Mouse (Mus musculus): ENCODE results near the gene Il1rl2. TPM values are rescaled to one million over a fixed set of nuclear protein-coding genes. Genes with fewer than 3 reads are reported as not detected.

Il1rl2 gene
- polyA plus RNA-seq, 1 experiment: 0.22 TPM

DNA sequence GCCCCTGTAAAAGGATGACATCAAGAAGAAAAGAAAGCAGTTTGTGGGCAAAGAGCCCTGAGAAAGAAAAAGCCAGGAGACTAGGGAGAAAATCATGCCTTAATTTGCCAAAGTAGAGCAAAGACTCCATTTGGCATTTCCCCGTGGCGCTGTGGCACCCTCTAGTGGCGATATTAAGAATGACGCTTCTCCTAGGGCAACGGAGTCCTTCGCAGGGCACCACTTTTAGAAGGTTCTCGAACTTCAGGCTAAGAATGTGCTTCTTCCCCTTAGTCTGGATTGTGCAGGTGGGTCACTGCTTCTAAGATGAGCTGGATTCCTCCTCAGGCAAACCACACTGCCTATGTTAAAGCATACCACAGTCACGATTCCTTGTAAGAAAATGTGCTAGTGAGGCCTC is 54.4 kb downstream of the Il1rl2 start:
- Histone ChIP-seq H3K27me3 (ENCODE audit: control insufficient read depth, insufficient read depth, low read length) (no peaks in the 10 kb centered on the region), H3K36me3 (ENCODE audit: control insufficient read depth, insufficient read depth, low read length) (no peaks in the 10 kb centered on the region), H3K4me3 (ENCODE audit: control insufficient read depth, low read depth, low read length) (no peak overlapping the region), H3K27ac (ENCODE audit: control insufficient read depth, insufficient read depth, low read depth, low read length) (no peak overlapping the region), H3K4me1 (ENCODE audit: control insufficient read depth, insufficient read depth, low read length) (peaks cover 9% of the 10 kb centered on the region)
- TF ChIP-seq POLR2A (IDR thresholded peaks at IDR 0.05; ENCODE audit: control insufficient read depth, low read depth, low read length) (no peak), CTCF (IDR thresholded peaks at IDR 0.05; ENCODE audit: control insufficient read depth, insufficient read depth, insufficient replicate concordance, low read depth, low read length) (peak; percentile 94)

DNA sequence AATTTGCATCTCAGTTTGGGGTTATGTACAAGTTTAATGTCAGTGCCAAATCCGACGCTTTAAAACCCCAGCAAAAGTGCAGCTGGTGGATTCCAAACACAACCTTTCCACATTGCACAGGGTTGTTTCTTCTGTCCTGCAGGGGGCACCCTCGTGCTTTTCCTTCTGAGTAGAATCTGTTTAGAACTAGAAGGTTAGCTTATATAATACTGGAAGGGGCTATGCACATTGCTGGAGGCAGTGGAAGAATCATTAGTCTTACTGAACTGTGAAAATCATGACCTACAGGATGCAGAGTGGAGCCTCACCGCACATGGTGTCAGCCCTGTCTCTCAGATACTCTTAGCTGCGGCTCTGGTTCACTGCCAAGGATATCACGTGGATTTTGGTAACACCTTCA is 55.7 kb downstream of the Il1rl2 start:
- Histone ChIP-seq H3K4me1 (ENCODE audit: control insufficient read depth, insufficient read depth, low read length) (peaks cover 9% of the 10 kb centered on the region), H3K36me3 (ENCODE audit: control insufficient read depth, insufficient read depth, low read length) (no peaks in the 10 kb centered on the region), H3K27me3 (ENCODE audit: control insufficient read depth, insufficient read depth, low read length) (no peaks in the 10 kb centered on the region), H3K4me3 (ENCODE audit: control insufficient read depth, low read depth, low read length) (no peak overlapping the region), H3K27ac (ENCODE audit: control insufficient read depth, insufficient read depth, low read depth, low read length) (no peak overlapping the region)
- TF ChIP-seq POLR2A (IDR thresholded peaks at IDR 0.05; ENCODE audit: control insufficient read depth, low read depth, low read length) (no peak), CTCF (IDR thresholded peaks at IDR 0.05; ENCODE audit: control insufficient read depth, insufficient read depth, insufficient replicate concordance, low read depth, low read length) (peak; percentile 13; the same call in 1 of the 2 replicates)

DNA sequence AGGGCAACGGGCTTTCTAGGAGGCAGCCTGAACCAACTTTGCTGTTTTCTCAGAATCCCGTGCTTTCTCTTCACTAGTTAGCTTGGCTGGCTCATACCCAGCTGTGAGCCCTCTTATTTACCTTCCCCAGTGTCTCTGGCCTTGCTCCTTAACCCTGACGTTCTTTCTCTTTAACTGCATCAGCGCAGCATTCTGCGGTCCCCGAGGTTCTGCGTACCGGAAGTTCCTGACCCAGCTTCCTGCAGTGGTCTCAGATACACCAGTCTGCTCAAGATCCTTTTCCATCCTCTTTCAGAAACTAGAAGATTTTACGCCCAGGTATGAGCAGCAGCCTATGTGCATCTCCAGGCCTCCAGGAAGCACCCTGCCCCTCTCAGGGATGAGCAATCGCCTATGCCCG is 56.6 kb downstream of the Il1rl2 start:
- Histone ChIP-seq H3K27me3 (ENCODE audit: control insufficient read depth, insufficient read depth, low read length) (no peaks in the 10 kb centered on the region), H3K4me1 (ENCODE audit: control insufficient read depth, insufficient read depth, low read length) (peaks cover 8% of the 10 kb centered on the region), H3K36me3 (ENCODE audit: control insufficient read depth, insufficient read depth, low read length) (no peaks in the 10 kb centered on the region), H3K4me3 (ENCODE audit: control insufficient read depth, low read depth, low read length) (peak overlapping the region; percentile 39), H3K27ac (ENCODE audit: control insufficient read depth, insufficient read depth, low read depth, low read length) (no peak overlapping the region)
- TF ChIP-seq CTCF (IDR thresholded peaks at IDR 0.05; ENCODE audit: control insufficient read depth, insufficient read depth, insufficient replicate concordance, low read depth, low read length) (no peak), POLR2A (IDR thresholded peaks at IDR 0.05; ENCODE audit: control insufficient read depth, low read depth, low read length) (no peak)

DNA sequence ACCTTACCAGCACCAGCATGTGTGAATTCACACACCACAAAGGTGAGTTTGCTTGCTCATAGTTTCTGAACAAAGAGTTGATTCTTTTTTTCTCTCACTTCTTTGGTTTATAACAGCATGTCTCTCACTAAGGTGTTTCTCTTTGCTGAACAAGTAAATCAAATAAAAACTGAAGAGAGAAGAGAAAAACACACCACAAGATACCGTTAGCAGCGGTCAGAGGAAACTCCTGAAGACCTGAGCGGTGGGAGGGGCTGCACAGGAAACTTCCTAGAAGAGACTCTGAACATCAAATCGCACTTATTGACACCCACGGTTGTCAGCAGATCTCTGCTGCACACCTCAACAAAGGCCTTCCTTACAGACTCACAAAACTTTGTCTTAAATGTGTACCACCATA is 58.4 kb downstream of the Il1rl2 start:
- Histone ChIP-seq H3K36me3 (ENCODE audit: control insufficient read depth, insufficient read depth, low read length) (no peaks in the 10 kb centered on the region), H3K27me3 (ENCODE audit: control insufficient read depth, insufficient read depth, low read length) (no peaks in the 10 kb centered on the region), H3K4me3 (ENCODE audit: control insufficient read depth, low read depth, low read length) (no peak overlapping the region), H3K27ac (ENCODE audit: control insufficient read depth, insufficient read depth, low read depth, low read length) (no peak overlapping the region), H3K4me1 (ENCODE audit: control insufficient read depth, insufficient read depth, low read length) (peaks cover 8% of the 10 kb centered on the region)
- TF ChIP-seq CTCF (IDR thresholded peaks at IDR 0.05; ENCODE audit: control insufficient read depth, insufficient read depth, insufficient replicate concordance, low read depth, low read length): no peak
- no peak for TF ChIP-seq POLR2A (IDR thresholded peaks at IDR 0.05; ENCODE audit: control insufficient read depth, low read depth, low read length)

DNA sequence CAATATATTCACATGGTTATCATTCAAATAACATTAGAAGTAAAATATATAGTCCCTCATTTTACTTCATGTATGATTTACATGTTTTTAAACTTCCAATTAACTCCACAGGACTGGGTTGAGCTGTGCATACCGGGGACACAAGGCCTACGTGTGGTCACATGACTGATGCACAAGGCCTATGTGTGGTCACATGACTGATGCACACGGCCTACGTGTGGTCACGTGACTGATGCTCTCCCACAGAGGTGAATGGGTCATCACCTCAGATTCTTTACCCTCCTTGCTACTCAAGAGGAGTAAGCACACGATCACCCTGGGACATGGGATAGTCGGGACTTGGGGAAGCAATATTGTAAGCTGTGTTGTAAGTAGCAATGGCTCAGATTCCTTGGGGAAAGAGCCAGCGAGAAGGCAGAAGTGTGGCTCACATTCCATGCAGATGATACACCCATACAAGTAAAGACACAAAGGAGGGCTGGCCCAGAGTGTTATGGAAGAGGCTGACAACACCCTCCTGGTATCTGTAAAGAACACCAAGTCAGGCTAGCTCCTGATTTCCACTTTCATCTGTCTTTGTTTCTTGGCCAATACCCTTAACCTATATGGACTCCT is 60.6 kb downstream of the Il1rl2 start:
- Histone ChIP-seq H3K27ac (ENCODE audit: control insufficient read depth, insufficient read depth, low read depth, low read length) (no peak overlapping the region), H3K4me3 (ENCODE audit: control insufficient read depth, low read depth, low read length) (no peak overlapping the region), H3K27me3 (ENCODE audit: control insufficient read depth, insufficient read depth, low read length) (no peaks in the 10 kb centered on the region), H3K36me3 (ENCODE audit: control insufficient read depth, insufficient read depth, low read length) (no peaks in the 10 kb centered on the region), H3K4me1 (ENCODE audit: control insufficient read depth, insufficient read depth, low read length) (peaks cover 8% of the 10 kb centered on the region)
- no peak for TF ChIP-seq POLR2A (IDR thresholded peaks at IDR 0.05; ENCODE audit: control insufficient read depth, low read depth, low read length)

DNA sequence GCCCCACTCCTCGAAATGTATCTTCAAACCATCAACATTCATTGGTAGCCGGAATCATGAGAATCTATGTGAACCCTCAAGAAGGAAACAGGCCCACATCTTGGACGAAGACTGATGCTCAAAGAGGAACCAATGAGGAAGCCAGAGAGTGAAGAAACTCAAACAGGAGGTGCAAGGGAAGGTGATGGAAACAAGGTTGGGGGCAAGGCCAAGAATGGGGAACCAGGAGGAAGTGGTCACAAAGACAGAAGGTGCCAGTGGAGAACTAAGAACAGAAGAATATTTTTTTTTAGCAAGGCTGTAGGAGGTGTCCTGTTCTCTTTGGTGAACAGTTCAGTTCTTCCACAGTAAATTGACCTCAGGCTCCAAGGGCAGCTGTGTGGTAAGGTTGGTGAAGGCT is 67.0 kb downstream of the Il1rl2 start:
- Histone ChIP-seq H3K27ac (ENCODE audit: control insufficient read depth, insufficient read depth, low read depth, low read length) (no peak overlapping the region), H3K36me3 (ENCODE audit: control insufficient read depth, insufficient read depth, low read length) (no peaks in the 10 kb centered on the region), H3K27me3 (ENCODE audit: control insufficient read depth, insufficient read depth, low read length) (no peaks in the 10 kb centered on the region), H3K4me3 (ENCODE audit: control insufficient read depth, low read depth, low read length) (no peak overlapping the region), H3K4me1 (ENCODE audit: control insufficient read depth, insufficient read depth, low read length) (no peaks in the 10 kb centered on the region)
- TF ChIP-seq POLR2A (IDR thresholded peaks at IDR 0.05; ENCODE audit: control insufficient read depth, low read depth, low read length): no peak
- no peak for TF ChIP-seq CTCF (IDR thresholded peaks at IDR 0.05; ENCODE audit: control insufficient read depth, insufficient read depth, insufficient replicate concordance, low read depth, low read length)

DNA sequence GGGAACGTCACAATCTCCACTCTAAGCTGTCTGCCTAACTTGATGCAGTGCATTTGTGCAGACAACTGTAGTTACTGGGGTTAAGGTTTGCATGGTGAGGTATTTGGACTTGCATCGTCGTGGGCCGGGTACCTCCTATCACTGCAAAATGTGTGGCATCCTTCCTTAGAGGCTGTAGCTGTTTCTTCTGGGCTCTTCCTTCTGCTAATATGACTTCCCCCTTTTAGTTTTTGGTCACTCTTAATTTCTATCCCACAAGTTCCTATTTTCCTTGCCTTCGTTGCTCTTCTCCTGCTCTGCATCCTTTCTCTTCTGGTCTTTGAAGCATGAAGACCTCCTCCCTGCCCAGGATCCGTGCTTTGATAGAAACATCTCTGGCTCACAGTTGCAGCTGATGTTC is 68.1 kb downstream of the Il1rl2 start:
- no peak for TF ChIP-seq POLR2A (IDR thresholded peaks at IDR 0.05; ENCODE audit: control insufficient read depth, low read depth, low read length)
- no peak for TF ChIP-seq CTCF (IDR thresholded peaks at IDR 0.05; ENCODE audit: control insufficient read depth, insufficient read depth, insufficient replicate concordance, low read depth, low read length)
- no peaks in the 10 kb centered on the region for H3K36me3 ChIP-seq (ENCODE audit: control insufficient read depth, insufficient read depth, low read length)
- H3K4me3 ChIP-seq (ENCODE audit: control insufficient read depth, low read depth, low read length): no peak overlapping the region
- no peaks in the 10 kb centered on the region for H3K4me1 ChIP-seq (ENCODE audit: control insufficient read depth, insufficient read depth, low read length)
- no peak overlapping the region for H3K27ac ChIP-seq (ENCODE audit: control insufficient read depth, insufficient read depth, low read depth, low read length)
- no peaks in the 10 kb centered on the region for H3K27me3 ChIP-seq (ENCODE audit: control insufficient read depth, insufficient read depth, low read length)

DNA sequence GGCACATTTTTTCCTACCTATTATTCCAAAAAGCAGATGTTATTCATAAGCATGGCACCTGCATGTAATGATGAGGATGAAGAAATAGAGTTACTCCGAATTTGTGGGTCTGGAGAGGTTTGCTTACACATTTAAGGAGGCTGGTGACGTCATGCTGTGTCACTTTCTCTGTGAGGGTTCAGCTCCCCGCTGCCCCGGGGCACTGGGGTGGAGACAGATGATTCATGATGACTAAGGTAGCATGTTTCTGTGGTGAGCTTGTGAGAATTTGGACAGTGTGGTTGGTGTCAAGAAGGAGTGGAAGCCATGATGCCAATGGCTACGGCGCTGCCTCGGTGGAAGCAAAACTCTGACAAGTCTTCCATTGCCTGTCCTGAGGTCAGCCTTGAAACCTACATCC is 68.8 kb downstream of the Il1rl2 start:
- H3K4me1 ChIP-seq (ENCODE audit: control insufficient read depth, insufficient read depth, low read length): no peaks in the 10 kb centered on the region
- H3K27ac ChIP-seq (ENCODE audit: control insufficient read depth, insufficient read depth, low read depth, low read length): no peak overlapping the region
- TF ChIP-seq POLR2A (IDR thresholded peaks at IDR 0.05; ENCODE audit: control insufficient read depth, low read depth, low read length): no peak
- no peaks in the 10 kb centered on the region for H3K36me3 ChIP-seq (ENCODE audit: control insufficient read depth, insufficient read depth, low read length)
- no peaks in the 10 kb centered on the region for H3K27me3 ChIP-seq (ENCODE audit: control insufficient read depth, insufficient read depth, low read length)
- H3K4me3 ChIP-seq (ENCODE audit: control insufficient read depth, low read depth, low read length): no peak overlapping the region
